Mouse (Mus musculus): ENCODE measurements at regions not wholly inside any gene's neighbourhood (a gene's known extent, or its start where the extent isn't known, plus 50 kb on each side); places are given as distances from the start of the nearest gene placed in this dataset.

GRCm38 (mm10) chr10:46016295-46016694 lies 438.7 kb downstream of the Hace1 start:
- no peak for TF ChIP-seq CTCF (IDR thresholded peaks at IDR 0.05; ENCODE audit: borderline replicate concordance, extremely low read depth, insufficient read depth, insufficient read length)
- TF ChIP-seq POLR2A (IDR thresholded peaks at IDR 0.05; ENCODE audit: borderline replicate concordance, extremely low read depth, insufficient read depth, insufficient read length, poor library complexity, severe bottlenecking), result no peak

All from brain, embryonic 14.5 days (tissue).